Mouse (Mus musculus): Measurements from ENCODE around the gene Gm28036.
"Not testable (repeated sequence)": the region's sequence is repeated elsewhere in the genome, so short reads cannot be mapped to it uniquely, and the experiment has no call there.

Gm28036 gene

DNA sequence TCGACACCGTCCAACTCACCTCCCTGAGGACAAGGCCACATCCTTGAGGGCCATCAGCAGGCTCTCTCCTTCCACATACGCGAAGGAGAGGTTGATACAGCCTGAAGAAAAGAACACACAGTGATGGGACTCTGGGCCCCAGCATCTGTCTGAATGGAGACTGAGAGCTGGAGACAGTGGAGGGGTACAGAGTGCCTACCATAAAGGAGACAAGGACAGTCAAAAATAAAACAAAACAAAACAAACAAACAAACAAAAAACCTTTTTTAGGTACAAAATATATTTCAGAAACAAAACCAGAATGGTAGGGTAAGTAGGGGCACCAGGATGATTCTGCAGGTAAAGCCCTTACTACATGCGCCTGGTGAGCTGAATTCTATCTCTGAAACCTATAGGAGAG lies at the start of gene Gm28036:
Gene Gm28036 (minus strand): TSS at position 101 of the 400 bp plus-strand sequence.
- in situ Hi-C loops (cut with MboI, MseI) = loop anchor here (25.0 kb wide), 1 partner anchor 1240 kb away; the partner anchor contains the start of gene Eif2s2

DNA sequence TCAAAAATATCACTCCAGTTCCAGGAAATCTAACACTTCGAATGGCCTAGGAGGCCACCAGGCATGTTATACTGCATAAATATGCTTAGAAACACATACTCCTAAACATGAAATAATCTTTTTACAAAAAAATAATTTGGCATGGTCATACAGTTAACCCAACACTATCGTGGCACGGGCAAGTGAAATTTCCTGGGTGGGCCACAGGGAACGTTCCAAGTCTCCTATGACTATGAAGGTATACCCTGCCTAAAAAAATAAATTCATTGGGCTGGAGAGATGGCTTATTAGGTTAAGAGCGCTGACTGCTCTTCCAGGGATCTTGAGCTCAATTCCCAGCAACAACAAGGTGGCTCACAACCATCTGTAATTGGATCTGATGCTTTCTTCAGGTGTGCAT lies 39.7 kb upstream of the Gm28036 start:
- in situ Hi-C loops (cut with MboI, MseI) = no loop called here

DNA sequence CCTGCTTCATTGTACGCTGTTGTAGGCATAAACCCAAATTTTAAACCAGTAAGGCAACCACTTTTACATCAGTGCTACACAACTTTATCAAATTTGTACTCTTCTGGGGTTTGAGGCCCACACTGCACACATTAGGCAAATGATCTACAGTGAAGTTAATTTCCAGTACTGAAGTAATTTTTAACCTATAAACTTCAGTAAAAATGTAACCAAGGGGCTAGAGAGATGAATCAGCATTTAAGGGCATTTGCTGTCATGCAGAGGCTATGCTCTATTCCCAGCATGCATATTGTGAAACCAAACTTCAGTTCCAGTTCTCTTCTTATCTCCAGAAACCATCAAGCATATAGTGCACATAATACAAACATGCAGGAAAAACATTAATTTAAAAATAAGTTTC lies 38.6 kb upstream of the Gm28036 start:
- in situ Hi-C loops (cut with MboI, MseI) = no loop called here

DNA sequence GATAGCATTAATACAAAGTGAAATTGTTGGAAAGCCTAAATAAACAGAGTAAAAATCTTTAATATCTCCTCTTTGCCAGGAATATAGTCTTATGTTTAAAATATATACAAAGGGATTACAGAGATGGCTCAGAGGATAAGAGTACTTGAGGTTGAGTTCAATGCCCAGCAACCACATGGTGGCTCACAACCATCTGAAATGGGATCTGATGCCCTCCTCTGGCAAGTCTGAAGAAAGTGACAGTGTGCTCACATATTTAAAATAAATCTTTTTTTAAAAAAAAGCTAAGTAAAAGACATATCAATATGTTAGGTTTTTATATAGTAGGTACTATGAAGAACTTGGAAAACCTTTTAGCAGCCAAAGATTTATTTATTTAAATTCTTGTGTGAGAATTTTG lies 24.6 kb upstream of the Gm28036 start:
- in situ Hi-C loops (cut with MboI, MseI) = no loop called here

DNA sequence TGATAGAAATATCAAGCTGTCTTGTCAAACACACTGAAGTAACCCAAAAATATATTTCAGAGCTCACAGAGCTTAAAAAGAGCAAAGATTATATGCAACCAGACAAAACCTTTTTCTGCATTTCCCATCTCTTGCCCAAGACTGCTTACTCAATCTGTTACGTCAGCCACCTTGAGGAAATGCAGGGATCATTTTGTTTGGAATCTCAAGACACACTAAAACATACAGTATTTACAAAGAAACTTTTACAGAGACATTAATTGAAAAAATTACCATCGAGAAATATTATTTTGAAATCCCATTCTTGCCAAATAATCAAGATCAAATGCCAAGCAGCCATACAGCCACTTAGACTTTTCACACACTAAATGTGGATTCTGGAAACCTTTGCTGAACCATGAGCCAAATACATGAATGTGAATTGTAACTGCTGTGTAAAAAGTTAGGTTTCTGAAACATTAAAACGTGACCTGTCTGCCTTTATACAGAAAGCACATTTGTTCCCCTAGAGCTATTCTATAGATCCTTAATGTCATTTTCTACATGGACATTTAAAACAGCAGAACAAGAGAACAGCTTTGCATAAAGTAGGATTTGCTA lies 20.5 kb upstream of the Gm28036 start:
- in situ Hi-C loops (cut with MboI, MseI) = loop anchor here (25.0 kb wide), 1 partner anchor 1260 kb away; the partner anchor contains the start of gene Eif2s2

DNA sequence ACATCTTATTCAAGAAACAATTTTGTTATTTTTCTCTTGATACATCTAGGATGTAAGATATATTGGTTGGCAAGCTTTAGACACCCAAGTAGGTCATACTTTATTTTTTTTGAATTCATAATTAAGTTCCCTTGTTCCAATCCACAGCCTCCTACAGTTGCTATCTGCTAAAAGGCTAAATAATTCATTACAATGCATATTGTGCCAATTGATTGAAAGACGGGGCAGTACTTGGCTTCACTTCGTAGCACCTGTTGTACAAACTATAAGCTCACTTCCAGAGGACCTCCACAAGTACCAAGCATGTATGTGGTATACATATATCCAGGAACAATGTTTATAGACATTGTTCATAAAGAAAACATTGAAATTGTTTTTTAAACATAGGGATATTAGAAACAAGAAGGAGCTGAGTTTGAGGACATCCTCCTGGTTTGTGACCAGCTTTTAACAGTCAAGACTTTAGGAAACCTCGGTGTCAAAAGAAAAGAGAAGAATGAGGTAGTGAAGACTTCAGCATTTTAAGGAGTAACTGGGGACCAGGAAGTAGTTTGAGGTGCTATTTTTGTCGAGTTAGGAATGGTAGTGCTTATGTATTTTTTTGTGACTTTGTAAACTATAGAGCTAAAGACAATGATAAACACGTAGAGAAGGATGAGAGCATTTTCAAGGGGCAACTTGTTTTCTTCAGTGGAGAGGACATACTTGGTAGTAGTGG lies 19.5 kb upstream of the Gm28036 start:
- in situ Hi-C loops (cut with MboI, MseI) = loop anchor here (25.0 kb wide), 1 partner anchor 1259 kb away; the partner anchor contains the start of gene Eif2s2

DNA sequence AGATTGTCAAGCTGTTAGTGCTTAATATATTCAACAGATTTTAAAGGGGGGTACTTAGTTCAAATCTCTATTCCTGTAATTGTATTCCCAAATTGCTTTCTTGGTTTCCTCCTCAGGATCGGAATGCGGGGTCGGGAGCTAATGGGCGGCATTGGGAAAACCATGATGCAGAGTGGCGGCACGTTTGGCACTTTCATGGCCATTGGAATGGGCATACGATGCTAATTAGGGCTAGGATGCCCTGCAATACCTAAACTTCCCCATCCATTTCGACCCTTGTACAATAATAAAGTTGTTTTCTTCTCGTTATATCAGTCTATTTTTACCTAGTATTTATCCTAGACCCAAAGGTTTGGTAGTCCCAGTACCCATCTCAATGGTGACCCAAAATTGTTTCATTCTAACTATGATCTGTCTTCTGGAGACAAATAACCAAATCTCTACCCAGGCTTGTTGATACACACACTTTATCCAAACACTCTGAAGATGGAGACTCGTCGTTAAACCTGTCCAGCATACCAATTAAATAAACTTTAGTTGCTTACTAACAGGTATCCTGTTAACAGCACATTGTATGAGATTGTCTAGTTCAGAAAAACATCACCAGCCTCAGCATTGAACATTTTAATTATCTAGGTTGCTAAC lies 18.7 kb upstream of the Gm28036 start:
- in situ Hi-C loops (cut with MboI, MseI) = loop anchor here (25.0 kb wide), 1 partner anchor 1258 kb away; the partner anchor contains the start of gene Eif2s2

DNA sequence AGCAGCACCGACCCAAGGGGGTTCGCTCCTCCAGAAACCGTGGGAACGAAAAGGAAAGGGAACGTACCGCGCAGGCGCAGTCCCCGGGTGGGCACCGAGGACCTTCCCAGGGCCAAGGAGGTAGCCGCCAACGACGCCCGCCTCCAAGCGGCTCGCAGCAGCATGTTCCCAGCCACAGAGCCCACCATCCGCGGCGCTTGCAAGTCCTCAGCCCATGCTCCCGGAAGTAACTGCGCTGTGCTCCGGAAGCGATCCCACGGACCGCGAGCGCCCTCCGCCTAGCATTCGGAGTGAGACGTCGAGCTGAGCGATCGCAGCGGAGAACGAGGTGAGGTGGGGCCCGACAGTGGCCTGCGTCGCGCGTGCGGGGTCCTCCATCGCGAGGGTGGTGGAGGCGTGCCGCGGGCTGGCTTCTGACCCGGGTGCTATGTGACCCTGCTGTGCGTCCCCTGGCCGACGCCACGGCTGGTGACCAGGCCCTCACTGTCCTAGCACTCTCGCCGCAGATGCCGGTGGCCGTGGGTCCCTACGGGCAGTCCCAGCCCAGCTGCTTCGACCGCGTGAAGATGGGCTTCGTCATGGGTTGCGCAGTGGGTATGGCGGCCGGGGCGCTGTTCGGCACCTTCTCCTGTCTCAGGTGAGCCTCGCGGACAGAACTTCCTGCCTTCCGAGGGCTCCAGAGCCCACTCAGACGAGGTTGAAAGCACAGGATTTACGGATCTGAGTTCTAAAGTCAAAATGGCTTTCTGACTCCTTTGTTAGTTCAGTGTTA lies 17.2 kb upstream of the Gm28036 start, which contains the start of the genes Romo1 and Nfs1:
Gene Romo1 (plus strand): TSS at position 87 of the 772 bp plus-strand sequence.
Gene Nfs1 (minus strand): TSS at position 234 of the 772 bp plus-strand sequence.
- in situ Hi-C loops (cut with MboI, MseI) = loop anchor here (25.0 kb wide), 1 partner anchor 1257 kb away; the partner anchor contains the start of gene Eif2s2

DNA sequence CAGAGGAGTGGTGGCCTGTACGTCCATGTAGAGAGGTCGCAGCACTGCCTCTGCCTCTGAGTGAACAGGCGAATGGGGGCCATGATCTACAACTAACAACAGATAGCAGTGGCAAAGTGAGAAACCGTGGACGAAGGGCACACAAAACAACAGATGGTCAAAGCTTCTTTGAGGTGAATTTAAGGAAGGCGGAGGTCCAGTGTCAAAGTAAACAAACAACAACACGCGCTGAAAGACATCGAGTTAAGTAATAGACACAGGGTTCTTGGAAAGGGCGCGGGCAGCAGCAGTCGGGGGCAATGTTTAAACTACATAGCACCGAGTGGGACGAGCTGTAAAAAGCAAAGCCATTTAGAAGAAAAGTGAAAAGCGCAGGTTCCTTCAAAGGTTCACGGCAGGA lies 16.5 kb upstream of the Gm28036 start:
- in situ Hi-C loops (cut with MboI, MseI) = loop anchor here (25.0 kb wide), 1 partner anchor 1256 kb away; the partner anchor contains the start of gene Eif2s2

DNA sequence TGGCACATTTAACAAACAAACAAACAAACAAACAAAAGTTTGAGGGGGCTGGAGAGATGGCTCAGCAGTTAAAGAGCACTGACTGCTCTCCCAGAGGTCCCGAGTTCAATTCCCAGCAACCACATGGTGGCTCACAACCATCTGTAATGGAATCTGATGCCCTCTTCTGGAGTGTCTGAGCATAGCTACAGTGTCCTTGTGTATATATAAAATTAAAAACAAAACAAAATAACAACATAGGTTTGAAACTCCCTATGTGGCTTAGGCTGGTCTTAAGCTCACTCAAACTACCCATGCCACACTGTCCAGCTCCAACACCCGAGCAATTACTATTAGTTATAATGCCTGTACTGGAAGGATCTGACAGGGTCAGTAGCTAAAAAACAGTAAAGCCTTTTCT lies 15.9 kb upstream of the Gm28036 start:
- in situ Hi-C loops (cut with MboI, MseI) = loop anchor here (25.0 kb wide), 1 partner anchor 1256 kb away; the partner anchor contains the start of gene Eif2s2

DNA sequence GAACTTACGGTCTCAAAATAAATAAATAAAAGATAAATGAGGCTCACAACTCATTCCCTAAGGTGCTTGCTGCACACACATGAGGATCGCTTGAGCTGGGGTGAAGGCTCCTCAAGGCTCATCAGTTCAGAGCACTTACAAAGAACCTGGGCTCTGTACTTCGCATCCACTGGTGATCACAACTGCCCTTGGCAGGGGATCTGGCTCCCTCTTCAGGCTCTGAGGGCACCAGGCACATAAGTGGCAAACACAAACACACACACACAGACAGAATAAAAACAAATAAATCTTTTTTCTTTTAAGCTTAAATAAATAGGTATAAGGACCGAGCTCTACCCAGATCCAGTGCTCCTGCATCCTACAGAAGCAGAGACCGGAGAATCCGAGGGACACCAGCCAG lies 8.8 kb upstream of the Gm28036 start:
- in situ Hi-C loops (cut with MboI, MseI) = loop anchor here (25.0 kb wide), 1 partner anchor 1248 kb away; the partner anchor contains the start of gene Eif2s2

DNA sequence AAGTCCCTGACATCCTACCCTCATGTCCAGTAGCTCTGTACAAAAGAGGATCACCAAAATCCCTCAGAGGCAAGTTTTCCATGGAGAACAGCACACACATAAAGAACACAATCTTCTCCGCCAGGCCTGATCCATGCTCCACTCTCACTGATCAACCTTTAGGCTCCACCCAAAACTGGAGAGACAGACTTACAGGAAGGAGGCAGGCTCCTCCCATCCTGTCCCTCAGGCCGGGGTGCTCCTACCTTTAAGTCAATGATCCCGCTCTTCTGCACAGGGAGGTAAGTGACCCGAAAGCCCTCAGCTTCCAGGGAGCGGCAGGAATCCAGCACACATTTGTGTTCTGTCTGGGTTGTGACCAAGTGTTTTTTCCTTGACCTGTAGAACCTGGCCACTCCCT lies 7.3 kb upstream of the Gm28036 start:
- in situ Hi-C loops (cut with MboI, MseI) = loop anchor here (25.0 kb wide), 1 partner anchor 1247 kb away; the partner anchor contains the start of gene Eif2s2

DNA sequence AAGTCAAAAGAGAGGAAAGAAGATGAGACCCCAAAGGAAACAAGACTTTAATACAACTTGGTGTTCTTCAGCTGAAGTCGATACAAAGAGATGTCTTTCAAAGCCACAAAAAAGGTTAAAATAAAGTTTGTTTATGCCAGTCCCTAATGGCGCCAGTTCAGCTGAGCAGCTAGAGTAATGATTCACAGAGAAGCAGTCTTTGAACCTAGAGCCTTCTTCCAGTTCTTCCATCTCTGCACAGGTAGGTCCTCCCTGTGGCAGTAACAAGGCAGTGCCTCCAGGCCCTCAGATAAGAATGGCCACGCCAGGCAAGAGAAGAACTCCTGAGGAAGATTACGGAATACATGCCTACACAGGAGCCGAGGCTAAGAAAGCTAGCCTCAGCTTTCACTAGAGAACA lies 3.2 kb downstream of the Gm28036 start:
- in situ Hi-C loops (cut with MboI, MseI) = no loop called here

DNA sequence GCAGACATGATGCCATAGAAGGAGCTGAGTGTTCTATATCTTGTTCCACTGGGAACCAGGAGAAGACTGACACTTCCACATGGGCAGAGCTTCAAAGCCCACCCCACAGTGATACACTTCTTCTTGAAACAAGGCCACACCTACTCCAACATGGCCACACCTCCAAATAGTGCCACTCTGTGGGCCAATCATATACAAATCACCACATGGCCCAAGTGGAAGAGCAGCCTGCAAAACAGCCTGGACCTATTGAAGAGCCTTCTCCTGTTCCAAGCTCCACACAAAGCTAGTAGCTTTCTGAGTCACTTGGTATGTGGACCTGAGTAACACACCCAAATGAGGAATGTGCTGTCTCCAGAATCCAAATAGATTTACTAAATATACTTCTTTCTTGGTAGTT lies 7.3 kb downstream of the Gm28036 start:
- in situ Hi-C loops (cut with MboI, MseI) = no loop called here

DNA sequence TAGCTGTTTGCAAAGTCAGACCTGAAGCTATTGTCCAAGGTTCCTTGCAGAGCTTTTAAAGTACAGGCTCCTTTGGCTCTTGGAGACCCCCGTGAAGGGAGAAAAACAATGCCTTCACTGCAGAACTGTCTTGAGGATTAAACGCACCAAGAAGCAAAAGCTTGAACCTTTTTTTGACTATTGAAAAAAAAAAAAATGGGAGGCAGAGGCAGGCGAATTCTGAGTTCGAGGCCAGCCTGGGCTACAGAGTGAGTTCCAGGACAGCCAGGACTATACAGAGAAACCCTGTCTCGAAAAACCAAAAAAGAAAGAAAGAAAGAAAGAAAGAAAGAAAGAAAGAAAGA lies 14.8 kb downstream of the Gm28036 start:
- in situ Hi-C loops (cut with MboI, MseI) = not testable (repeated sequence)

DNA sequence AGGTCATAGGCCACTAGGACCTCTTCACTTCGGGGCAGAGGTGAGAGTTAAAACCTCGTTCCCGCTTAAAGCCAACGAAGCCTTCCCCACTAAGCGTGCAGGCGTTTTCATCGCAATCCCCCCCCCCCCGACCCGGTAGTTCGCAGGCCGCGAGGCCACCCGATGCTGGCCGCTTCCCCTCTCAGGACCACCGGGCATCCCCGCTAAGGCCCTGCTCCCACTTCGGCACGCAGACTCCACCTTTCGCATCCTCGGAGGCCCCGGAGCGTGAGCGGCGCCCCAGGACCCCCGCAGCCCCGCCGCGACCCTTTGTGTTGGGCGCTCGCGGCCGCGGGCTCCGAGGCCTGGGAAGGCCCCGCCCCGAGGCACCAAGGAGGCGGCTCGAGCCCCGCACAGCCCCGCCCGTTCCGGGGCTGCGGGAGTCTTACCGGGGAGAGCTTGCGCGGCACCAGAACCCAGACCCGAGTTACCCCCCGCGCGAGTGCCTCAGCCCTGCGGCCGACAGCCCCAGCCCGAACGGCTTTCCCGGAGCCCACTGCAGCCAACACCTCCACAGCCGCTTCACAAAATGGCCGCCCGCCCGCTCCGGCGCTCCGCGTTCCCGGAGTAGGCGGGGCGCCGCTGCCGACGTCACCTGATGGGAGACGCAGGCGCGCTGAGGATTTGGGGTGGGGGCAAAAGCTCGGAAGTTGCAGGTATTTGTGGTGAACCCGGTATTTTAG lies 15.4 kb downstream of the Gm28036 start, which contains the start of the genes Cpne1 and Rbm12:
Gene Cpne1 (minus strand): TSS at position 608 of the 722 bp plus-strand sequence.
Gene Rbm12 (minus strand): TSS at position 621 of the 722 bp plus-strand sequence.
- in situ Hi-C loops (cut with MboI, MseI) = no loop called here

DNA sequence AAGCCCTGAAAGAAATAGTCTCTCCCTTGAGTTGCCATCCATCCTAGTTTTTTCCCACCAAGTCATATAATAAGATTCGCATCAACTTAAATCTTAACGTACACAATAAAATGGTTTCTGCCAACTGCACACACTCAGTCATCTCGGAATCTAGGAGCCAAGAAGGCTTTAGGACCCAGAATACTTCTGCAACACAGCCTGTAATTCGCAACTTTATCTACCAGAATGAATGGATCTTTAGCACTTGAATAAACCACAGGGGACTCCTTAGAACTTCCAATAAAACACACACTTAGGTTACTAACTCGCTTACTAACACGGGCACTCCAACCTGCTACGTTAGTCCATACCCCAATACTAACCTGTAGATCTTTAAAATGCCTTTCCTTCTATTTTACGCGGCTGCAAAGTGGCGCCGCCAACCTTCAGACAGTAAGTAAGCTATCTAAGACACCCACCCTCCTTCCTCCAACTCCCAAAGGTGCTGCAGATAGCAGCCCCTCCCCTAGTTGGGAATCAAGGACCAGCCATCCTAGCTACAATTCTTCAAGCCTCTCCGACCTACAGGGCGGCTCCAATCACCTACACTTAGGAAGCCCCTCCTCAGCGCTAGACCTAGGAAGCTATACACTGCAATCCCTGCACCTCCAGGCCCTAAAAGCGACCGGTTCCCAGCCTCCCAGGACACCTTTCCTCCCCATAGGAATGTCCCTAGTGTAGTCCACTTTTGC lies 16.1 kb downstream of the Gm28036 start:
- in situ Hi-C loops (cut with MboI, MseI) = no loop called here

DNA sequence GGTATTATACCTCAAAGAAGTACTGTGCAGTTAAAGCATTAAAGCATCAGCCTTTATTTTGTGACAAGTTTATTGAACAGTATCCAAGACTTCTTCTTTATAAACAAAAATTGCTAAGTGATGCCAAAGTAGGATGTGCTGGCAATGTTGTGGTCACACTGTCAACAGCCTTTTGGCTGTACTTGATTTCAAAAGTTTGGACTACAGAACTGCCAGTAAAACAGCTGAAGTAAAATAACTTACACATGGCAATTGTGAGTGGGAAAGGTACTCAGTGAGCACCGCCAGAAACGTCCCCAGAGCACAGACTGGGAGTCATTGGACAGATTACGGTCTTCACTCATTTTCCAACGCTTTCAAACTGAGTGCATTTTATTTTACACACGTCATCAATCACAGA lies 35.0 kb downstream of the Gm28036 start:
- in situ Hi-C loops (cut with MboI, MseI) = no loop called here

DNA sequence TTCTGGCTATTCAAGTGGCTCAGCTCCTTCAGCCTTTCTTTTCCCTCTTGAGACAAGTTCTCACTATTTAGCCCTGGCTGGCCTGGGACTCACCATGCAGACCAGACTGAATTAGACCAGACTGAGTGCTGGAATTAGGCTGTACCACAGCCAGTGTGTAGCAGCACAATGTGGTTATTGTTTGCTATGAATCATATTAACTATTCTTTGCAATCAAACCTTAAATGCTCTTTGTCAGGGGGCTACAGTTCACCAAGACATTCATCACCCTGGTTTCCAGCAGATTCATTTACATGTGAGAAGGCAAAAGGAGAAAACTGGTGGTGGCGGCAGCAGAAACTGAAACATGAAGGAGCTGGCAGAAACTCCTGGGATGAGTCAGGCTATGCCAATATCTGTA lies 37.1 kb downstream of the Gm28036 start:
- in situ Hi-C loops (cut with MboI, MseI) = no loop called here

All from regulatory T cell (primary cell).